In the genomic region with DNA sequence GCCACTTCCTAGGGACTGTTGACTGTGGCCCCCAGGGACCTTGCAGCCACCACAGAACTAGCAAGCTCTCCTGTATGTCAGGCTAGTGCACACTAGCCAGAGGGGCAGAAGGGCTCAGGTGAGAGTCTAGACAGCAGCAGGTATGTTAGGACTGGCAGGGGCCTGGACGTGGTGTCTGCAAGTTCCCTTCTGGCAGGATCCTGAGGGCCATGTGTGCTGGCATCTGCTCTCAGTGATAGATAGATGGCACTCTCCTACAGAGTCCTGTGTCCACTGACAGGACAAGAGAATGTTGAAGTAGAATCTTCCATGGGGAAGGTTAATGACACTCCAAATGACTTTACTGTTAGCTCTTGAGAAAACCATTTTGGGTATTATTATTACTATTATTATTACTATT, we compare ENCODE assay signal across 15 mouse cellular contexts.
"Had no signal": no experiment of that assay in that cellular context is flagged by ENCODE, and none has a peak within 500 bp of the region (broad histone marks: within the 10 kb centered on the region; RNA-seq: fewer than 3 reads in every experiment).

No protein-coding gene starts in this region.

- H3K27ac ChIP-seq: kidney, postnatal 0 days; limb, embryonic 13.5 days; liver, embryonic 15.5 days; lung, embryonic 15.5 days; macrophage; midbrain, embryonic 15.5 days; neural tube, embryonic 12.5 days had no signal

- DNase-seq: kidney, adult 9 months; kidney, postnatal 36 days; left cerebral cortex, postnatal 4 days; lung, postnatal 14 days; spleen, adult 18-20 months; thymus, adult 18-20 months; thymus, postnatal 14 days had no signal

- H3K4me3 ChIP-seq: limb, embryonic 13.5 days; liver, embryonic 15.5 days; lung, embryonic 15.5 days; megakaryocyte, embryonic 14.5 days; midbrain, embryonic 15.5 days; neural tube, embryonic 12.5 days had no signal
